Mouse (Mus musculus) midbrain, embryonic 16.5 days (tissue): ENCODE results near the gene Gpr35. TPM values are rescaled to one million over a fixed set of nuclear protein-coding genes. Genes with fewer than 3 reads are reported as not detected.

Experiments
- ATAC-seq: fragments of 200-750 bp; cut with Nextera tagmentation; 2 replicates; pipeline ENCODE4 v1.8.0; 2017; ENCODE audit warnings: moderate TSS enrichment
- H3K27ac ChIP-seq: fragments of 300-500 bp; sonication (generic); 2 replicates; pipeline ENCODE4 v1.5.1; 2014; ENCODE audit warnings: mild to moderate bottlenecking, low read length, mixed read lengths
- H3K27me3 ChIP-seq: fragments of 300-500 bp; sonication (generic); 2 replicates; pipeline ENCODE4 v1.6.1; 2014; ENCODE audit warnings: low read depth, low read length, mixed read lengths; ENCODE audit not compliant: control insufficient read depth, insufficient read depth
- H3K36me3 ChIP-seq: fragments of 300-500 bp; sonication (generic); 2 replicates; pipeline ENCODE4 v1.6.1; 2014; ENCODE audit warnings: mild to moderate bottlenecking, low read length, moderate library complexity, mixed read lengths; ENCODE audit not compliant: control insufficient read depth, insufficient read depth
- H3K4me1 ChIP-seq: fragments of 300-500 bp; sonication (generic); 2 replicates; pipeline ENCODE4 v1.6.1; 2014; ENCODE audit warnings: mild to moderate bottlenecking, low read length, mixed read lengths; ENCODE audit not compliant: control insufficient read depth, insufficient read depth
- H3K4me2 ChIP-seq: fragments of 300-500 bp; sonication (generic); 2 replicates; pipeline ENCODE4 v1.6.1; 2014; ENCODE audit warnings: mild to moderate bottlenecking, low read length, mixed read lengths
- H3K4me3 ChIP-seq: fragments of 300-500 bp; sonication (generic); 2 replicates; pipeline ENCODE4 v1.5.1; 2014; ENCODE audit warnings: low read depth, mild to moderate bottlenecking, low read length, moderate library complexity, mixed read lengths
- H3K9ac ChIP-seq: fragments of 300-500 bp; sonication (generic); 2 replicates; pipeline ENCODE4 v1.6.1; 2014; ENCODE audit warnings: low read depth, low read length, mixed read lengths
- H3K9me3 ChIP-seq: fragments of 300-500 bp; sonication (generic); replicated peaks from 2 replicates; pipeline ENCODE4 v1.6.1; 2014; ENCODE audit warnings: mild to moderate bottlenecking, low read length, mixed read lengths; ENCODE audit not compliant: control insufficient read depth, poor library complexity, severe bottlenecking
- WGBS: fragments of 180-500 bp; shearing (Covaris S2); extraction: QIAGEN DNeasy Blood & Tissue Kit; methylation state at CpG from one replicate; pipeline ENCODE4 v1.1.7; 2014; 5-methylcytosine and 5-hydroxymethylcytosine counted together
- polyA plus RNA-seq: library from polyadenylated mRNA; unstranded; fragments of >200 nt; fragmentation: Nextera tagmentation; extraction: Ambion mirVana; gene quantifications from 2 replicates; pipeline ENCODE4 v1.2.1, GENCODE M21; 2015

Gpr35 gene
- polyA plus RNA-seq, 1 experiment from 2014 or later, result 0.18 TPM

GRCm38 (mm10) chr1:92910239-92910885 lies 40.3 kb upstream of the Gpr35 start, which contains the start of gene Rnpepl1:
Gene Rnpepl1 (plus strand): TSS chr1:92910783.
- Histone ChIP-seq H3K9me3 (no peaks in the 10 kb centered on the region), H3K36me3 (peaks cover 9% of the 10 kb centered on the region), H3K4me2 (peak within 1 kb of the TSS; percentile 99), H3K27me3 (no peaks in the 10 kb centered on the region), H3K27ac (peak within 1 kb of the TSS; percentile 97), H3K9ac (peak within 1 kb of the TSS; percentile 89), H3K4me3 (peak within 1 kb of the TSS; percentile 90), H3K4me1 (peaks cover 35% of the 10 kb centered on the region)
- WGBS, result under 1% methylated on average over 35 of the region's 57 CpGs
- ATAC-seq, result peak; percentile 78

DNA sequence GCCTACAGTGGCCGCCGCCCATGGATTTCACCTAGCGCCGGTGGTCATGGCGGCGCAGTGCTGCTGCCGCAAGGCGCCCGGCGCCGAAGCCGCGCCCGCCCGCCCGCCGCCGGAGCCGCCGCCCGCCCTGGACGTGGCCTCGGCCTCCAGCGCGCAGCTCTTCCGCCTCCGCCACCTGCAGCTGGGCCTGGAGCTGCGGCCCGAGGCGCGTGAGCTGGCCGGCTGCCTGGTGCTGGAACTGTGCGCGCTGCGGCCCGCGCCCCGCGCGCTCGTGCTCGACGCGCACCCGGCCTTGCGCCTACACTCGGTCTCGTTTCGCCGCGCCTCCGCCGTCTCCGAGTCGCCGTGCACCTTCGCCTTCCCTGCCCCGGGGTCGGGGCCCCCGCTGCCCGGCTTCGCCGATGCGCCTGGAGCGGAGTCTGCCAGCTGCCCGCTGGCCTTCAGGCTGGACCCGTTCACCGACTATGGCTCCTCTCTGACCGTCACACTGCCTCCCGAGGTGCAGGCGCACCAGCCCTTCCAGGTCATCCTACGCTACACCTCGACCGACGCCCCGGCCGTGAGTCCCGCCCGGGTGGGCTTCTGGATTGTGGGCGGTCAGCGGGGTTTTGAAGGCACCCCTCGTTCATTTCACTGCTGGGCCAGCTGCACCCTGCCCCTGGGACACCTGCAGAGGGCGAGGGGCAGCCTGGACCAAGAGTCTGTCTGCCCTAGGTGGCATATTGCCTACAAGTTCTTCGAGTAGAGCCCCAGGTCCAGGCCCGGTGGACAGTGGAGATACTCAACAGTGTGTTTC lies 39.5 kb upstream of the Gpr35 start:
- H3K36me3 ChIP-seq, result peaks cover 15% of the 10 kb centered on the region
- H3K27ac ChIP-seq, result peak overlapping the region; percentile 97
- H3K9me3 ChIP-seq, result no peaks in the 10 kb centered on the region
- WGBS, result under 1% methylated on average over 60 of the region's 85 CpGs
- H3K9ac ChIP-seq, result peak overlapping the region; percentile 89
- H3K4me1 ChIP-seq, result peaks cover 35% of the 10 kb centered on the region
- peak overlapping the region; percentile 99 for H3K4me2 ChIP-seq
- peak overlapping the region; percentile 90 for H3K4me3 ChIP-seq
- peak; percentile 32 for ATAC-seq
- H3K27me3 ChIP-seq, result no peaks in the 10 kb centered on the region

- Histone ChIP-seq H3K4me2 (peak overlapping the region; percentile 99), H3K9ac (peak overlapping the region; percentile 89), H3K36me3 (peaks cover 21% of the 10 kb centered on the region), H3K4me1 (peaks cover 33% of the 10 kb centered on the region), H3K27me3 (no peaks in the 10 kb centered on the region), H3K9me3 (no peaks in the 10 kb centered on the region), H3K4me3 (peak overlapping the region; percentile 90), H3K27ac (peak overlapping the region; percentile 97)
- no peak for ATAC-seq
- 30% methylated on average over 8 of the region's 8 CpGs for WGBS
Measured at GRCm38 (mm10) chr1:92911721-92912138, 38.9 kb upstream of the Gpr35 start.

GRCm38 (mm10) chr1:92912286-92912685 lies 38.4 kb upstream of the Gpr35 start:
- Histone ChIP-seq H3K27ac (peak overlapping the region; percentile 97), H3K4me1 (peaks cover 33% of the 10 kb centered on the region), H3K4me2 (peak overlapping the region; percentile 99), H3K27me3 (no peaks in the 10 kb centered on the region), H3K9me3 (no peaks in the 10 kb centered on the region), H3K36me3 (peaks cover 27% of the 10 kb centered on the region), H3K4me3 (peak overlapping the region; percentile 90), H3K9ac (peak overlapping the region; percentile 89)
- no peak for ATAC-seq
- WGBS, result 47% methylated on average over 1 of the region's 1 CpGs

GRCm38 (mm10) chr1:92914239-92914638 lies 36.4 kb upstream of the Gpr35 start:
- H3K36me3 ChIP-seq, result peaks cover 46% of the 10 kb centered on the region
- 87% methylated on average over 4 of the region's 4 CpGs for WGBS

GRCm38 (mm10) chr1:92914993-92915392 lies 35.7 kb upstream of the Gpr35 start:
- no peak overlapping the region for H3K27ac ChIP-seq
- no peaks in the 10 kb centered on the region for H3K27me3 ChIP-seq
- H3K4me1 ChIP-seq, result peaks cover 17% of the 10 kb centered on the region
- peaks cover 54% of the 10 kb centered on the region for H3K36me3 ChIP-seq
- H3K9me3 ChIP-seq, result no peaks in the 10 kb centered on the region
- H3K9ac ChIP-seq, result no peak overlapping the region
- no peak for ATAC-seq
- no peak overlapping the region for H3K4me3 ChIP-seq
- 95% methylated on average over 11 of the region's 11 CpGs for WGBS
- no peak overlapping the region for H3K4me2 ChIP-seq

More at GRCm38 (mm10) chr1:92914239-92914638, 36.4 kb upstream of the Gpr35 start:
- Histone ChIP-seq H3K4me2 (no peak overlapping the region), H3K27ac (no peak overlapping the region), H3K4me3 (no peak overlapping the region), H3K27me3 (no peaks in the 10 kb centered on the region), H3K9ac (no peak overlapping the region), H3K4me1 (peaks cover 25% of the 10 kb centered on the region), H3K9me3 (no peaks in the 10 kb centered on the region)
- no peak for ATAC-seq

DNA sequence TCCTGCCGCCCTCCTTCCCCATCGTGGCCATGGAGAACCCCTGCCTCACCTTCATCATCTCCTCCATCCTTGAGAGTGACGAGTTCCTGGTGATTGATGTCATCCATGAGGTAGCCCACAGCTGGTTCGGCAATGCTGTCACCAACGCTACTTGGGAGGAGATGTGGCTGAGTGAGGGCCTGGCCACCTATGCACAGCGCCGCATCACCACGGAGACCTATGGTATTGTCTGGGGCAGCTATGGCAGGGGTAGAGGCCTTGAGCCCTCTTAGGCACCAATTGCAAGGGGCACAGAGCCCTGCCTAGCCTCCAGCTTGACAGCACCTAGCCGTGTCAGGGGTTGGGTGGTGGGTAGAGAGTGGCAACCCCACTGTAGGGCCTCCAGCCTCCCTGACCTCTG lies 33.9 kb upstream of the Gpr35 start:
- no peaks in the 10 kb centered on the region for H3K27me3 ChIP-seq
- no peak overlapping the region for H3K27ac ChIP-seq
- no peak overlapping the region for H3K9ac ChIP-seq
- no peak for ATAC-seq
- peaks cover 66% of the 10 kb centered on the region for H3K36me3 ChIP-seq
- H3K4me2 ChIP-seq, result no peak overlapping the region
- H3K4me3 ChIP-seq, result no peak overlapping the region
- peaks cover 15% of the 10 kb centered on the region for H3K4me1 ChIP-seq
- 97% methylated on average over 9 of the region's 9 CpGs for WGBS
- H3K9me3 ChIP-seq, result no peaks in the 10 kb centered on the region

DNA sequence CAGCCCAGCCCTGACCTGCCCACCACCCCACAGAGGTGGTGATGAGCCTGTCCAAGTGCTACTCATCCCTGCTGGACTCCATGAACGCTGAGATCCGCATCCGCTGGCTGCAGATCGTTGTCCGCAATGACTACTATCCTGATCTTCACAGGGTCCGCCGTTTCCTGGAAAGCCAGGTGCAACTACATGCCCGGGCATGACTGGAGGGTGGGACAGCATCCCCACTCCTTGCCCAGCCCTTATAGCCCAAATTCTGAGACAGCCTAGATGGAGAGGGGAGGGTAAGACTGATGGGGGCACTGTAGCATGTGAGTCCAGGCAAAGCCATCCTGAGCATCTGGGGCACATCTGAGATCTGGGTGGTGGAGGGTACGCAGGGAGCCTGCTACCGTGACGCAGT lies 31.5 kb upstream of the Gpr35 start:
- H3K36me3 ChIP-seq, result peaks cover 66% of the 10 kb centered on the region
- no peak overlapping the region for H3K4me3 ChIP-seq
- 96% methylated on average over 11 of the region's 11 CpGs for WGBS
- H3K4me1 ChIP-seq, result no peaks in the 10 kb centered on the region
- no peak overlapping the region for H3K9ac ChIP-seq
- H3K4me2 ChIP-seq, result no peak overlapping the region
- H3K9me3 ChIP-seq, result no peaks in the 10 kb centered on the region
- ATAC-seq, result no peak
- no peaks in the 10 kb centered on the region for H3K27me3 ChIP-seq
- no peak overlapping the region for H3K27ac ChIP-seq

- no peaks in the 10 kb centered on the region for H3K9me3 ChIP-seq
- WGBS, result 82% methylated on average over 12 of the region's 12 CpGs
- no peak overlapping the region for H3K4me2 ChIP-seq
- no peaks in the 10 kb centered on the region for H3K27me3 ChIP-seq
- no peak overlapping the region for H3K27ac ChIP-seq
- no peaks in the 10 kb centered on the region for H3K4me1 ChIP-seq
- H3K36me3 ChIP-seq, result peaks cover 63% of the 10 kb centered on the region
- ATAC-seq, result no peak
- H3K9ac ChIP-seq, result no peak overlapping the region
- H3K4me3 ChIP-seq, result no peak overlapping the region
Measured at GRCm38 (mm10) chr1:92919775-92920174, 30.9 kb upstream of the Gpr35 start.
